Mouse (Mus musculus) frontal cortex, adult 2 months (tissue): Measurements from ENCODE around the gene Neurod4. TPM values are rescaled to one million over a fixed set of nuclear protein-coding genes. Genes with fewer than 3 reads are reported as not detected.
A peak's percentile ranks its signal among the peaks of the same experiment; 100 is the strongest.
"Not testable (repeated sequence)": the region's sequence is repeated elsewhere in the genome, so short reads cannot be mapped to it uniquely, and the experiment has no call there.

Experiments
- DNase-seq, 2 experiments: peaks; one replicate each; pipeline ENCODE4 v3.0.0; 2022; ENCODE audit warnings: low spot score in 1 of 2; ENCODE audit errors: extremely low spot score in 1 of 2
- polyA plus RNA-seq: library from polyadenylated mRNA; depleted of rRNA; stranded (reverse); fragments of >200 nt; gene quantifications from 2 replicates; pipeline ENCODE4 v1.2.3, GENCODE M21; 2012; rRNA removed

Neurod4 gene
- 0.30 and 0.46 TPM in 2 replicates for polyA plus RNA-seq

DNA sequence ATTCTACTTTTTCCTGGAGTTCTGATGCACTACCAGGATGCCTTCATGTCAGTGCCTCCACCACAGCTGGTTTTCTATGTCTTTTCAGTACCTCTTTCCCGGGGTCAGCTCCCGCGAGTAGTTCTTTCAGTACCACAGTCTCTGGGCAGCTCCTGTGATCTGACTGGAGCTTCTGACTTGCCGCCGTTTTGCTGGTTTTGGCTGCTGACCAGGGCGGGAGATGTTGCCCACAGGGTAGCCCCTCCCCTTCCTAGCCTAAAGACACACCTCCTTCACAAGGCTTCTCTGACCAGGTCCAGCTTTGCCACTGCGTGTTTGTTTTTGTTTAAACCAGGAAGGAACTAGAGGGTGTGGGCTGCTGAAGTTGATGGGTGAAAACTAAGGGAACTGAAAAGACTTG is at the start of gene Neurod4:
Gene Neurod4 (minus strand): TSS at position 175 of the 400 bp plus-strand sequence.
- DNase-seq, result no peak

DNA sequence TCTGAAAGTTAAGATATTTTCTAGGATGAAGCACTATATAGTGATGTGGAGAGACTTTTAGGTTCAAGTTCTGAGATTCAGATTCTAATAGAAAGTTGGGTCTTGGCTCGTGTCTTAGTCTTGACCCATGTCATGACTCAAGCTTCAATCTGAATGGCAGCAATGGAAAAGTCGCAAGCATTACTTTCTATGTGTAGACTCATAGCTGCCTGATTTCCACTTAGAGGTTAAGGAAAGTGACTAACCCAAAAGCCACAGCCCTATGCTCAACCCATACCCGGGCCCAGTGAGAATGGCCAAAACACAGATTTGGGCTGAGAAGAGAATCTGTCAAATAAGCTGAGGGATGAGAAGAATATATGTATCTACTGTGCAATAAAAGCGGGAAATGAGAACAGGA is 44.2 kb upstream of the Neurod4 start:
- no peak for DNase-seq

DNA sequence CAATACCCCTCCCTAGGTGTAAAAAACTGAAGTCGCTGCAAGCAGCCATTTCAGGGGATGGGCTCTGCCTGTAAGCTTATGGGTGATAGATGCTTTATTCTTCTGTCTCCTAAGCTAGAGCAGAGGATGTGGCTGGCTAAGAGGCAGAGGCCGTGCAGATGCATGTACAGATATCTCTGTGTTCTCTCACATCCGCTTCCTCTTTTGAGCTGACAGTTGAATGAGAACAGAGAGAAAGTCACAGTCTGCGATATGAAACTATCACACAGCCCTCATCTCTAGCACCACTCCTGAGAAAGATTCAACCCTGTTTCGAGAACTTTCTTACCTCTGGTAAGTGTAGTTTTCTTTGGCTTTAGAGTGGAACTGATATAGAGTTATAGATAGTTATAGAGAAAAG is 42.6 kb upstream of the Neurod4 start, which contains the start of gene Tespa1:
Gene Tespa1 (plus strand): TSS at position 234 of the 400 bp plus-strand sequence.
- DNase-seq, result no peak

DNA sequence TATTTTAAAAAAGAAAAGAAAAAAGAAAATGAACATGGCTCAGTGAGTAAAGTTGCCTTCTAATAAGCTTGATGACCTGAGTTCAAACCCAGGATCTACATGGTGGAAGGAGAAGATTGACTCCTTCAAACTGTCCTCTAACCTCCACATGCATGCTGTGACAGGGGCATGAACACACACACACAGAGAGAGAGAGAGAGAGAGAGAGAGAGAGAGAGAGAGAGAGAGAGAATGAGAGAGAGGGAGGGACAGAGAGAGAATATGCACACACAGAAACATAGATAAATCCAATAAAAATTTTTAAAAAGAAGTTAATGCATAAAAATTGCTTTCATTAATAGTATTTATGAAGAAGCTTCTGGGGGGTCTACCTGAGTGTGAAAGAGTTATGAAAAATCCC is 42.0 kb upstream of the Neurod4 start:
- no peak for DNase-seq

- no peak for DNase-seq
Observed at GRCm38 (mm10) chr10:130320715-130321114, 40.7 kb upstream of the Neurod4 start.

DNA sequence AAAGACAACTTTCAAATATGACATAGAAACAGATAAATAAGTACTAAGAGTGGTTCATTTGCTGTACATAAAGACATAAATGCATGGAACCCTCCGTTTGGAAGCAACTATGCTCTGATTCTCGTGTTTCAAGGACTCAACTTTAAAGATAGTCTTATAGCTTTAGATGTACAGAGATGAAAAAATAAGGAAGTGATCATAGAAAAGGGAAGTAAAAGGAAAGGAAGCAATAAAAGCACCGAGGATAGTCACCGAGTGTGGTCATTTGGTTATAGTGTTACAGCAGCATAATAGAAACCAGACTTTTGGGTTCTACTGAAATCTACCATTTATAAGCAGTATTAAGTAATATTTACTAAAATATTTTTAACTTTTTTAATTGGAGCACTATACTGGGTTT is 38.7 kb upstream of the Neurod4 start:
- DNase-seq, result no peak

- no peak for DNase-seq
Observed at GRCm38 (mm10) chr10:130315846-130316245, 35.8 kb upstream of the Neurod4 start.

- DNase-seq, result no peak
Observed at GRCm38 (mm10) chr10:130314110-130314829, 34.2 kb upstream of the Neurod4 start.

DNA sequence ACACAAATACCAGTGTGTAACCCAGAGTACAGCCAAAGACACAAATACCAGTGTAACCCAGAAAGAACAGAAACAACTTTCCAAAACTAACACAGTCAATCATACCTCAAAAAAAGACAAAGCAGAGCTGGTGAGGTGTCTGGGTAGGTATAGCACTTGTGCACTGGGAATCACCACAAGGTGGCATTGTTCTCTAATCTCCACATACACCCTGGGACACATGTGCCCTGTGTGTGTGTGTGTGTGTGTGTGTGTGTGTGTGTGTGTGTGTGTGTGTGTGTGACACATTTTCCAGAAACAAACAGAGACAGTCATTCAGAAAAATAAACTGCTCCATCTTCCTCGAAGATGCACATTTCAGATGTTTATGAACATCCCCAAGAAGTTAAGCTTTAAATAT is 33.5 kb upstream of the Neurod4 start:
- no peak for DNase-seq

DNA sequence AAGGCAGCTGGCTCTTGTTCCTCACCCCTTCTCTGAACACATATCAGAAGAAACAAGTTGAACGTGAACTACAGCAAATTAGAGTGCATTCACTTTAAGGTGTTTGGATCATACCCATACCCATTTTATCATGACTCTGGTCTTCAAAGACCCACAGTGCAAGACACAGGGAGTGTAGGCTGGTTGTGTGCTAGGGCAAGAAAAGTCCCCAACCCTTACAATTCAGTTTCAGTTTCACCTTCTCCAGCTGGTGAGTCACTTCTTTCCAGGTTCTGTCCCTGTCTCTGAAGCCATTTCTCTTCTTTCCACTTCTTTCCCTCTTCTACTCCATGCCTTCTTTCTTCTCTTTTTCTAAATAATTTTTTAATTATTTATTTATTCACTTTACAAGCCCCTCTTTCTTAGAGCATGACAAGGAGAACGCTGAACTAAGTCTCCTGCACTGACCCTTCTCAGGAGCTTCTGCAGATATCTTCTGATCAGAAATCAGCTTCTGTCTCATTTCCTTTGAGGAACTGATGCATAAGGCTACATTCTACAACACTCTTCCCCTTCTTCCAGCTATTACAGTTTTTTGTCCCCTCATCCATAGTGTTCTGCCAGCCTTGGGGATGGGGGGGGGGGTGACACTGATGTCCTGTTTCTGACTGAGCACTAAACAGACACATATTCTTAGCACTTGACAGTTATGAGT is 31.6 kb upstream of the Neurod4 start:
- DNase-seq, result no peak

GRCm38 (mm10) chr10:130304138-130304537 is 24.1 kb upstream of the Neurod4 start:
- not testable (repeated sequence) for DNase-seq

DNA sequence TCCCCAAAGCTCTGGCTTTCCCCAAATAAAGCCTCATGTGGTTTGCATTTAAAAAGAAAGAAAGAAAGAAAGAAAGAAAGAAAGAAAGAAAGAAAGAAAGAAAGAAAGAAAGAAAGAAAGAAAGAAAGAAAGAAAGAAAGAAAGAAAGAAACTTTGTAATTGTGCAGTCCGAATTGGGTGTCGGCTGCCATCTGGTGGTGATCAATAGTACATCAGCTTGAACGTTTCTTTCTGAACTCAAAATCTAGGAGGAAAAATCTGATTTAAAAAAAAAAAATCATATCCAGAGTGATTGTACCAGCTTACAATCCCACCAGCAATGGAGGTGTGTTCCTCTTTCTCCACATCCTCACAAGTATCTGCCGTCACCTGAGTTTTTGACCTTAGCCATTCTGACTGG is 18.7 kb upstream of the Neurod4 start:
- DNase-seq, result peak in 1 of 2 experiments; percentile 57

- DNase-seq, result no peak
Observed at GRCm38 (mm10) chr10:130293741-130294408, 13.8 kb upstream of the Neurod4 start.

GRCm38 (mm10) chr10:130288007-130288406 is 8.0 kb upstream of the Neurod4 start:
- no peak for DNase-seq

- peak; percentile 41 to 67 for DNase-seq
Observed at GRCm38 (mm10) chr10:130287201-130287600, 7.2 kb upstream of the Neurod4 start.

DNA sequence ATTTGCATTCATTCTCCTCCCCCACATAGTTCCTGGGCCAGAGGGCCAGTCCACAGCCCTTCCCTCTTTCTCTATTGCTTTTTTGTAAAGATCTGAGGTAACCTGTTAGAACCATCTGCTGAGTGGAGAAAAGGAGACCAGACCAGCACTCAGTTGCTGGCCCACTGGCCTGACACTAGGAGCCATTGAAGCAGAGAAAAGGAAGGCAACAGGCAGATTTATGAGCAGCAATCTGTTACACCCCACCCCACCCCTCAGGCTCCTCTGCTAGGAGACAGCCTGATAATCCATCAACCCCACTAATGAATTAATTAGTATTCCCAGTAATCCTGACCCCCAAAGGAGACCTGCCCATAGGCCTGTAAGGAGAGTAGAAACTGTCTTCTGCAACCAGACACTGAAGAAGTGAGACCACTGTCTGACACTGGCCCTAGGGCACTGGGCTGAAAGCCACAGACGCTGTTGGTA is 2.0 kb upstream of the Neurod4 start:
- DNase-seq, result no peak

GRCm38 (mm10) chr10:130276496-130276895 is 3.5 kb downstream of the Neurod4 start:
- DNase-seq, result no peak

DNA sequence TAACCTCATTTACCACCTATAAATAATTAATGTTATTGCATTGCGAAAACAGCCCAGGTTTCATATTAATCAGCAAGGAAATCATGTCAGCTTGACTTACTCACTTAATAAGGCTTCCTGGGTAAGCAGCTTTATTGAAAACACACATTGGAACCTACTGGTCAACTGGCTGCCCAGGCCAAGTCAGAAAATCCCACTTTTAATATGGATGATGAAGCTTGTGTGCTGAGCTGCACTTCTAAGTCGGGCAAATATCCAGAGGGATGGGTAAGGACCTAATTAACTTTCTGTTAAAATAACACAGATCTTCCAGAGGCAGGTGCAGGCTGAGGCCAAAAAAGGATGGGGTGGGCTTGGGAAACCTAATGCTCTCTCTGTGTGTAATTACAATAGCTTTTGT is 4.3 kb downstream of the Neurod4 start:
- no peak for DNase-seq

DNA sequence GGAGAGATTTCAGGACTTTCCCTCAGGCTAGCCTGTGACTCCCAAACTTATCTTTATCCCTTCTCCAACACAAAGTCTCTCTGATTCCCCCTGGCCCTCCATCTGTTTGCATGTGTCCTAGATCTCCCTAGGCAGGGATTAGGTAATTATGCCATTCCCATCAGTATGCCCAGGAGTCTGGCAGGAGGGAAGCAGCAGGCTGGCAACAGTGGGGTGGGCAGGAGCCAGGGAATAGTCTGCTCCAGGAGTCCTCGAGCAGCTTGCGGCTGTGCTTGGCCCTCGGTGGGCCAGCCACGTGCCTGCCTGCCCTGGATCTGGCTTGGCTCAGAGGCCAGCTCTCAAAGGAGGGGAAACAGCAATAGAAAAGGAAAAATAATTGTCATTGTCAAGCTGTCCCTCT is 16.8 kb downstream of the Neurod4 start:
- DNase-seq, result peak; percentile 9 to 23

DNA sequence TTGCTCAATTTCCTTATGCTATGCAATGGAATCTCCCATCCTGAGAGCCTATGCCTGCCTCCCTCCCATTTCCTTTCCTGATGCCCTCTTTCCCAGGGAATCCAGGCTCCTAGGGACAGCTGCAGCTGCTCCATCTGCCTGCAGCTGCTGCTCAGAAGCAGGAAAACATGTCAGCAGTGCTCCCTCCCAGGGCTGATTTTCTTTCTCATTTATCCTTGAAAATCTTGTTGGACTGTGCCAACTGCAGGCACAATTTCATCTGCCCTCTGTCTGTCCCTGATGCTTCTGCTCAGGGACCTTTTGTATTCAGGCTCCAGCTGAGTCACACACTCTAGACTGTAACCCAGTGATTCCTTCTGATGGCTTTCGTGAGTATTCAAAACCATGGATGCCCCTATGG is 20.6 kb downstream of the Neurod4 start:
- DNase-seq, result peak in 1 of 2 experiments; percentile 3

DNA sequence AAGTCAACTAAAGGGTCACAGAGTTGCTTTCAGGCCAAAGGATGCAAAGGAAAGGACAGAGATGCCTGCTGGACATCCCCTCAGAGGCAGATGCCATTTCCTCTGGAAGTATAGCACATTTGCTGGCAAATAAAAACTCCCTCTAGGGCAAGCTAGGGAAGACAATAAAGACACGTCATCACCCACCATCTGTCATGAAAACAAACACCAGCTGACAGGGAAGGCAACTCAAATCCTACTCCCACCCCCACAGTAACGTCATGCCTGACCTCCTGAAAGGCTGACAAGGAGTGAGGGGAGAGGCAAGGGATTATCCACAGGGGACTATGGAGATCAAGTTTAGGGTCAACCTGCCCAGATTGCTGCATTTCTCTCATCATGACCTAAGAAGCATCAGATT is 35.8 kb downstream of the Neurod4 start:
- DNase-seq, result peak in 1 of 2 experiments; percentile 3
